Mouse (Mus musculus) forebrain, embryonic 14.5 days (tissue): Measurements from ENCODE around the gene Rpa2. TPM values are rescaled to one million over a fixed set of nuclear protein-coding genes. Genes with fewer than 3 reads are reported as not detected.
A peak's percentile ranks its signal among the peaks of the same experiment; 100 is the strongest.
"Not testable (repeated sequence)": the region's sequence is repeated elsewhere in the genome, so short reads cannot be mapped to it uniquely, and the experiment has no call there.

Experiments used
- ATAC-seq: fragments of 200-750 bp; cut with Nextera tagmentation; 2 replicates; pipeline ENCODE4 v1.8.0; 2017; ENCODE audit warnings: mild to moderate bottlenecking, moderate library complexity
- DNase-seq: peaks from one replicate; pipeline ENCODE4 v3.0.0-alpha.2; 2015; ENCODE audit warnings: low spot score
- H3K27ac ChIP-seq: fragments of 300-500 bp; sonication (generic); 2 replicates; pipeline ENCODE4 v1.5.1; 2014; ENCODE audit warnings: low read depth, mild to moderate bottlenecking, control low read depth, low read length, moderate library complexity
- H3K27me3 ChIP-seq: fragments of 300-500 bp; sonication (generic); replicated peaks from 2 replicates; pipeline ENCODE4 v1.6.1; 2014; ENCODE audit warnings: low read length, control low read depth, mixed read lengths; ENCODE audit not compliant: control insufficient read depth, insufficient read depth
- H3K36me3 ChIP-seq: fragments of 300-500 bp; sonication (generic); 2 replicates; pipeline ENCODE4 v1.6.1; 2014; ENCODE audit warnings: low read length, control low read depth; ENCODE audit not compliant: control insufficient read depth, insufficient read depth
- H3K4me1 ChIP-seq: fragments of 300-500 bp; sonication (generic); 2 replicates; pipeline ENCODE4 v1.6.1; 2014; ENCODE audit warnings: antibody characterized with exemption, low read length, control low read depth; ENCODE audit not compliant: control insufficient read depth, insufficient read depth
- H3K4me2 ChIP-seq: fragments of 300-500 bp; sonication (generic); 2 replicates; pipeline ENCODE4 v1.6.1; 2014; ENCODE audit warnings: mild to moderate bottlenecking, control low read depth, low read length
- H3K4me3 ChIP-seq: fragments of 300-500 bp; sonication (generic); 2 replicates; pipeline ENCODE4 v1.5.1; 2014; ENCODE audit warnings: low read depth, low read length, control low read depth
- H3K9ac ChIP-seq: fragments of 300-500 bp; sonication (generic); 2 replicates; pipeline ENCODE4 v1.6.1; 2014; ENCODE audit warnings: mild to moderate bottlenecking, low read length, control low read depth, moderate library complexity
- H3K9me3 ChIP-seq: fragments of 300-500 bp; sonication (generic); replicated peaks from 2 replicates; pipeline ENCODE4 v1.6.1; 2016; ENCODE audit warnings: low read length, control low read depth, mixed read lengths; ENCODE audit not compliant: control insufficient read depth
- WGBS: fragments of 180-500 bp; shearing (Covaris S2); extraction: QIAGEN DNeasy Blood & Tissue Kit; methylation state at CpG from one replicate; pipeline ENCODE4 v1.1.7; 2014; 5-methylcytosine and 5-hydroxymethylcytosine counted together
- polyA plus RNA-seq: library from polyadenylated mRNA; unstranded; fragments of >200 nt; fragmentation: Nextera tagmentation; extraction: Ambion mirVana; gene quantifications from 2 replicates; pipeline ENCODE4 v1.2.1, GENCODE M21; 2014

The Rpa2 gene
- polyA plus RNA-seq, 1 experiment from 2014 or later, result 89.1 TPM

DNA sequence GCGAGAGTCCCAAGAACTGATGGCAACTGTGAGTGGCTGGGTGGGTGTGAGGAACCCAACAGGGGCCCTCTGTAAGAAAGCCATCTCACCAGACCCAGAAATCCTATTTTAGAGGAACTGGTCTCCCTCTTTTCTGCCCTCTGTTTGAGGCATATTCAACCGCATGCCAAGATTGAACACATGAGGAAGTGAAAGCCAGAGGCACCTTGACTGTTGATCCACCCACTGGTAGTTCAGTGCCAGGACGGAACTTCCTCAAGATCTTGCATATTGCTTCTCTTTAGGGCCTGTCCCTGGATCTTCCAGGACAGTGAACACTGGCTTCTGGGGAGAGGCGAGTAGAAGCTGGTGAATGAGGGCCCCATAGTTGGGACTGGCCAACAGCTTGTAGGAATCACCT lies 12.2 kb downstream of the Rpa2 start:
- Histone ChIP-seq H3K27me3 (no peaks in the 10 kb centered on the region), H3K9ac (no peak overlapping the region), H3K9me3 (no peaks in the 10 kb centered on the region), H3K36me3 (peaks cover 43% of the 10 kb centered on the region), H3K4me1 (no peaks in the 10 kb centered on the region), H3K4me3 (no peak overlapping the region), H3K4me2 (no peak overlapping the region), H3K27ac (no peak overlapping the region)
- DNase-seq (no peak), ATAC-seq (no peak)
- whole genome bisulfite sequencing, result 94% methylated on average over 4 of the region's 4 CpGs

DNA sequence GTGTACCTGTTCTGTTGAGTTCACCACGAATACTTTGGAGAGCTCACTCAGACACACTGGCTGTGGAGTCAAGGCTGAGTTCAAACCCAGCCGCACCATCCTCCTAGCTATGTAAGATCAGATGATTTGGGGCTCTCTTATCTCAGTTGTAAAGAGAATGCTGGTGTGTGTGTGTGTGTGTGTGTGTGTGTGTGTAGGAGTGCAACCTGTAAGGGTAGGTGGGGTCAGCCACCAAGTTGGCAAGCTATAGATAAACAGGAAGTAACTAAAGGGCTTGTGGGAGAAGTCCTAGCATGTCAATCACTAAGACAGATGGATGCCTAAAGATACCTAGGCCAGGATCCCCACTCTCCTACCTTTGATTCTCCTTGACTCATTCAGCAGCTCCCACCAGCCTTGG lies 15.6 kb downstream of the Rpa2 start:
- no peak overlapping the region for H3K9ac ChIP-seq
- H3K4me2 ChIP-seq, result no peak overlapping the region
- WGBS, result 87% methylated on average over 2 of the region's 2 CpGs
- H3K4me3 ChIP-seq, result no peak overlapping the region
- H3K4me1 ChIP-seq, result no peaks in the 10 kb centered on the region
- H3K9me3 ChIP-seq, result no peaks in the 10 kb centered on the region
- no peak overlapping the region for H3K27ac ChIP-seq
- ATAC-seq (no peak), DNase-seq (no peak)
- no peaks in the 10 kb centered on the region for H3K27me3 ChIP-seq
- peaks cover 9% of the 10 kb centered on the region for H3K36me3 ChIP-seq

DNA sequence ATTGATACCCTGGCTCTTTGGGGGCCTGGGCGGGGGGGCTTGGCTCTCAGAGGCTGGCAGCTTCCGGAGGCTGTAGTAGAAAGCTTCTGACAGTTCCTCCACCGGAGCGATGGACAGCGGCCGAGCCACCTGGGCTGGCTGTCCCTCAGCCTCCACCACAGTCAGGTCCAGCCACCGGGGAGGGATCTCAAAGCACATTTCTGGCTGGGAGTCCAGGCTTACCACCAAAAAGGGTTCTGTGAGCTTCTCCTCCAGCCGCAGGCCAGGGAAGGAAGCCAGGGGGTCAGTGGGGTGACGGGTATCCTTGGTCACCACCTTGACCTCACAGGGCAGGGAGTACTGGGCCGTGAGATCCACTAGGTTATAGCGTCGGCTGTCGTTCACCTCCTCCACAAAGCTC lies 17.1 kb downstream of the Rpa2 start:
- no peaks in the 10 kb centered on the region for H3K4me1 ChIP-seq
- no peak overlapping the region for H3K27ac ChIP-seq
- no peak overlapping the region for H3K9ac ChIP-seq
- no peak for DNase-seq
- H3K4me2 ChIP-seq, result no peak overlapping the region
- H3K27me3 ChIP-seq, result no peaks in the 10 kb centered on the region
- H3K4me3 ChIP-seq, result no peak overlapping the region
- WGBS, result 95% methylated on average over 13 of the region's 13 CpGs
- no peaks in the 10 kb centered on the region for H3K36me3 ChIP-seq
- H3K9me3 ChIP-seq, result no peaks in the 10 kb centered on the region
- no peak for ATAC-seq

DNA sequence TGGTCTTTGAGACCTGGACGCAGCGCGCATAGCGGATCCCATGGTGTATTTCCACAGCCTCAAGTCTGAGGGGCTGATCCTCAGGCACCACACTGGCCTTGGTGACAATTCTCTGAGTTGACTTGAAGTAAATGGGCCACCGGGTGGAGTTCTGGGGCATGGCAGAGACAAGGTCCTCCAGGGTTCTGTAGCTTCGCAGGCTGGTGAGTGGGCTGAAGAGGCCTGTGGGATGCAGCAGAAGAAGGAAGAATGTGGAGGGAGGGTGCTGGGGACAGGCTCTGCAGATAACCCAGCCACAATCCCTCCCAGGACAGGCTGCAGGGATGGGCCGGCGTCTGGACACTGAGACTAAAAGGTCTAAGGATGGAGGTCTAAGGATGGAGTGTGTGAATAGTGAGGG lies 21.6 kb downstream of the Rpa2 start:
- Histone ChIP-seq H3K27ac (no peak overlapping the region), H3K36me3 (no peaks in the 10 kb centered on the region), H3K9me3 (no peaks in the 10 kb centered on the region), H3K27me3 (no peaks in the 10 kb centered on the region), H3K4me3 (no peak overlapping the region), H3K4me1 (no peaks in the 10 kb centered on the region), H3K4me2 (no peak overlapping the region), H3K9ac (no peak overlapping the region)
- ATAC-seq (no peak), DNase-seq (no peak)
- 83% methylated on average over 8 of the region's 8 CpGs for WGBS

DNA sequence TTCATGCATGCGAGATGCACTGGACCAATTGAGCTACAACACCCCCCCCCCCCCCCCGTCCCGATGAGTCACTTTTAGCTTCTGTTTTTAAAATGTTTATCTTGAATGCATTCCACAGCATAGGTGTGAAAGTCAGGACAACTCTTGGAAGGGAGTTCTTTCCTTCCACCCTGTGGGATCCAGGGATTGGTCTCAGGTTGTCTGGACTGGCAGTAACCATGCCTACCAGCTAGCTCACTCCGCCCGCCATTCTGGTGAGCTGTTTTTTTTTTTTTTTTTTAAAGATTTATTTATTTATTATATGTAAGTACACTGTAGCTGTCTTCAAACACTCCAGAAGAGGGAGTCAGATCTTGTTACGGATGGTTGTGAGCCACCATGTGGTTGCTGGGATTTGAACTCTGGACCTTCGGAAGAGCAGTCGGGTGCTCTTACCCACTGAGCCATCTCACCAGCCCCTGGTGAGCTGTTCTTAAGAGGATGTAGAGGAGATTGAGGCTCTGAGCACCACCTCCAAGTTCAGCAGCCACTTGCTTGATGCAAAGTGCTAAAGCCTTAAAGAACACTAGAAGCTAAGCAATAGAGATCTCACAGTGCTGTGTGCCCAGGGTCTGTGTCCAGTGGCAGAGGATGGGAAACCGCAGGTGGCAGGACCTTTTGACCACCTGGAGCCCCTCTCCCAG lies 25.3 kb downstream of the Rpa2 start:
- WGBS, result 90% methylated on average over 8 of the region's 9 CpGs

DNA sequence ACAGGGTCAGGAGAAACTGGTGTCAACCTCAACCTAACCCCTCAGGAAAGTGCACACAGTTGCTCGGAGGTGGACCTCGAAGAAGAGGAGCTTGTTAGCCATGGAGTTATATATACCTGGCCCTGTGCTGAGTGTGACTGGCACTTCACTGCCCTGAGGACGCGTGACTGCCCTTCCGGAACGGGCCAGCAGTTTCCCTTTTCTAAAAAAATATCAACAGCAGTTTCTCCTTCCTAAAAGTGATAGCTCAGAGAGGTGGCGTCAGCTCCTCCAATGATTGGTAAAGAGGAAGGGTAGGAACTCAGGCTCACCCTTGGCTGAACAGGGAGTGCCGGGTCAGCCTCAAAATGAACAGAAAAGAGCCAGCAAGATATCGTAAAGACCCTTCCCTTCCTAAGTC lies 25.9 kb downstream of the Rpa2 start:
- no peaks in the 10 kb centered on the region for H3K36me3 ChIP-seq
- peaks cover 6% of the 10 kb centered on the region; the same call in 1 of the 2 replicates for H3K4me1 ChIP-seq
- no peak overlapping the region for H3K4me3 ChIP-seq
- peaks cover 9% of the 10 kb centered on the region; the same call in 1 of the 2 replicates for H3K27me3 ChIP-seq
- ATAC-seq, result no peak
- no peak for DNase-seq
- no peak overlapping the region for H3K27ac ChIP-seq
- no peaks in the 10 kb centered on the region for H3K9me3 ChIP-seq
- no peak overlapping the region for H3K4me2 ChIP-seq
- H3K9ac ChIP-seq, result no peak overlapping the region
- WGBS, result 88% methylated on average over 9 of the region's 9 CpGs

More for the DNA sequence above, 25.3 kb downstream of the Rpa2 start:
- not testable (repeated sequence) for H3K4me1 ChIP-seq, H3K36me3 ChIP-seq, H3K9ac ChIP-seq, H3K4me2 ChIP-seq, H3K27me3 ChIP-seq, H3K9me3 ChIP-seq, H3K27ac ChIP-seq, DNase-seq, H3K4me3 ChIP-seq, ATAC-seq

DNA sequence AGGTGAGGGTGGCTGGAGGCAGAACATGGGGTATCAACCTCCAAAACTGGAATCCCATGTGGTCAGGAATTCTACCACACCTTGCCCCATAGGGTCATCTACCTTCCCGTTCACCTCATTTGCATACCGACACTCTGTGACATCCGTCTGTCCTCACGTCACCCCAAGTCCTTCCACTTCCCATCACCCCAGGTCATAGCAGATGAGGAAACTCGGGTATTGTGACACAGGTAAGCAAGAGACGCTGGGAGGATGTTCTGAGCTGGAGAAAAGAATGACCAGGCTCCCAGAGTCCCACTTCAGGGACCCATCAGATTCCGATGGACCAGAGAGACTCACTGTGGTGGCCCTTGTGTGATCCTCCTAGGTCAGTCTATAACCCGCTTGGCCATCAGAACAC lies 26.6 kb downstream of the Rpa2 start:
- Histone ChIP-seq H3K27ac (no peak overlapping the region), H3K9ac (no peak overlapping the region), H3K27me3 (peaks cover 9% of the 10 kb centered on the region; the same call in 1 of the 2 replicates), H3K4me1 (peaks cover 6% of the 10 kb centered on the region; the same call in 1 of the 2 replicates), H3K36me3 (no peaks in the 10 kb centered on the region), H3K4me3 (no peak overlapping the region), H3K9me3 (no peaks in the 10 kb centered on the region), H3K4me2 (no peak overlapping the region)
- WGBS, result 77% methylated on average over 8 of the region's 8 CpGs
- no peak for ATAC-seq
- DNase-seq, result no peak

DNA sequence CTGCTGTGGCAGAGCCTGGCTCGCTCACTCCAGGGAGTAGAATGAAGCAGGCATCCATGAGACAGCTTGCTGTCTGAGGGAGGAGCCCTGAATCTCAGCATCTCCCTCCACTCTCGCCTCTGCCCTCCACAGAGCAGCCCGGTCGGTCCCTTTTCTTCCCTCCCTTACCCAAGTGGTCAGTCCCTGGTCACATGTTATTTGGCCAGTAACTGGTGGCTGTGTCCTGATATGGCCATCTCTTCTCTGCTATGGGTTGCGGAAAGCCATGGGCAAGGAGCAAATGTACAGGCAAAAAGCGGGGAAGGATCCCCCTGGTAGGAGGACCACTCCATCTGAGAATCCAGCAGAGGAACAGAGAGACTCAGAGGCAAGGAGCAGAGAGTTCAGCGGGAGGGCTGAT lies 27.0 kb downstream of the Rpa2 start:
- H3K4me1 ChIP-seq, result peaks cover 6% of the 10 kb centered on the region; the same call in 1 of the 2 replicates
- no peaks in the 10 kb centered on the region for H3K9me3 ChIP-seq
- ATAC-seq (no peak), DNase-seq (no peak)
- peaks cover 9% of the 10 kb centered on the region; the same call in 1 of the 2 replicates for H3K27me3 ChIP-seq
- WGBS, result 63% methylated on average over 7 of the region's 7 CpGs
- no peaks in the 10 kb centered on the region for H3K36me3 ChIP-seq
- no peak overlapping the region for H3K9ac ChIP-seq
- no peak overlapping the region for H3K27ac ChIP-seq
- no peak overlapping the region for H3K4me3 ChIP-seq
- no peak overlapping the region for H3K4me2 ChIP-seq

DNA sequence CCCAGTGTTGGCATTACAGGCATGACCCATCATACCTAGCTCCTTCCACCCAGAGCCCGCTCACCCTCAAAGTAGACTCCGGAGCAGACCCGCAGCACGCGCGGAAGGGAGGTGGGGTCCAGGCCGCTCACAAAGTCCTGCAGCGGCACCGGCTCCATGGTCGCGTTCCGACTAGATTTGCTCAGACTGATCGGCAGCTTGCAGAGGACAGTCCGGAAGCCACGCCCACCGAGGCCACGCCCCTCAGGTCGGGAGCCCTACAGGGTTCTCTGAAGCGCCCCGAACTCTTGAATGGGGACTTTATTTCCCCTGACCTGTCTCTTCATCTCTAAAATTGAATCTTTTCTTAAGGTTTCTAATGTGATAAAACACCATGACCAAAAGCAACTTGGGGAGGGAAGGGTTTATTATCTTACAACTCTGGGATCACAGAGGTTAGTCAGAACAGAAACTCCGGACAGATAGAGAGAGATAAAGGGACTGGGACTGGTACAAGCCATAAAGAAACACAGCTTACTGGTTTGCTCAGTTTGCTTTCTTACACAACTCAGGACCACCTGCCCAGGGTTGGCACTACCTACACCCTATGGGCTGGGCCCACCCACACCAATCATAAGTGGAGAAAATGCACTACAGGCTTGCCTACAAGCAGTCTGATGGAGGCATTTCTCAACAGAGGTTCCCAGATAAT lies 28.2 kb downstream of the Rpa2 start, which contains the start of gene Themis2:
Themis2 (minus strand) TSS at position 192 of the 691 bp plus-strand sequence.
- 4% methylated on average over 21 of the region's 21 CpGs for WGBS
- ATAC-seq (no peak), DNase-seq (peak; percentile 51)
- peak within 1 kb of the TSS; percentile 44 for H3K4me2 ChIP-seq
- H3K9ac ChIP-seq, result peak within 1 kb of the TSS; percentile 41; the same call in 1 of the 2 replicates
- H3K27me3 ChIP-seq, result peaks cover 9% of the 10 kb centered on the region; the same call in 1 of the 2 replicates
- no peaks in the 10 kb centered on the region for H3K9me3 ChIP-seq
- H3K27ac ChIP-seq, result no peak within 1 kb of the TSS
- no peaks in the 10 kb centered on the region for H3K36me3 ChIP-seq
- peaks cover 6% of the 10 kb centered on the region; the same call in 1 of the 2 replicates for H3K4me1 ChIP-seq
- H3K4me3 ChIP-seq, result no peak within 1 kb of the TSS
